Mouse (Mus musculus): ENCODE measurements around the gene Cfap97d1. TPM values are rescaled to one million over a fixed set of nuclear protein-coding genes. Genes with fewer than 3 reads are reported as not detected.

Gene Cfap97d1
- polyA plus RNA-seq, 1 experiment from 2014 or later: not detected

DNA sequence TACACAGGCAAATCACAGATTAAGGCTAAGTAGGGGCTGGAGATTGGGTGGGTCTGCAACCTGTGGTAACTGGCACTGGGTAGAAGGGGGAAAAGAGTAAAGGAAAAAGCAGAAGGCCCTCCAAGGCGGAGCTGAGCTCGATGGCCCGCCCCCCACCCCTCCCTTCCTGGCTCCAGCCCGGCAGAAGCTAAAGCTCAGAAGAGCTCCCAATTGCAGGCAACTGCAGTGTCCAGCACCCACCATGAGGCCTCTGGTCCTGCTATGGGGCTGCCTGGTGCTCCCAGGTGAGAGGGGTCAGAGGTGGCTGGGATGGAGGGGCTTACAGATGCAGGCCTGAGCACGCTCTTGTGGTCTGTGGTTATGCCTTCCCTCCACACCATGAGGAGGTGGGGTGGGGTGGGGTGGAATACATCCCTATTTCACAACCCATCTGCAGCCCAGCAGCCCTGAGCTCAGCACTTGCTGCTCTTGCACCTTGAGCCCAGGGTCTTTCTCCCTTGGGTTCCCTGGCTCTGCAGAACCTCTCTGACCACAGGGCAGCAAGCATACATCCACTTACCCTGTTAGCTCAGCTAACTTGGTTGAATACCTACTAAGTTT lies 57.4 kb downstream of the Cfap97d1 start, which contains the start of gene Cd300lg:
TSS of gene Cd300lg (plus strand) at position 160 of the 600 bp plus-strand sequence.
- ATAC-seq (ENCODE audit: low read depth): no peak

More for the DNA sequence above, 57.4 kb downstream of the Cfap97d1 start, which contains the start of gene Cd300lg:
- Histone ChIP-seq H3K27ac (ENCODE audit: low read depth, low read length) (no peak within 1 kb of the TSS), H3K27me3 (ENCODE audit: control insufficient read depth, insufficient read depth, low read length) (no peaks in the 10 kb centered on the region), H3K4me1 (ENCODE audit: control insufficient read depth, insufficient read depth, low read length) (no peaks in the 10 kb centered on the region), H3K9me3 (ENCODE audit: control insufficient read depth, low read length) (peaks cover 3% of the 10 kb centered on the region; the same call in 1 of the 2 replicates), H3K36me3 (ENCODE audit: control insufficient read depth, insufficient read depth, low read length) (no peaks in the 10 kb centered on the region), H3K4me3 (ENCODE audit: low read depth, low read length) (no peak within 1 kb of the TSS), H3K9ac (replicated peaks; ENCODE audit: low read depth, low read length) (no peak within 1 kb of the TSS), H3K4me2 (ENCODE audit: low read depth, low read length) (no peak within 1 kb of the TSS)
- 68% methylated on average over 5 of the region's 5 CpGs for WGBS

Other genes starting within 250 kb of the Cfap97d1 start
- gene Etv4, start 198.9 kb upstream of the Cfap97d1 start, polyA plus RNA-seq (2014; fragmentation: Nextera tagmentation; extraction: Ambion mirVana): 14.0 and 14.7 TPM in 2 replicates
- gene Meox1, start 89.9 kb upstream of the Cfap97d1 start, polyA plus RNA-seq (2014; fragmentation: Nextera tagmentation; extraction: Ambion mirVana): 0.37 and 0.73 TPM in 2 replicates
- not detected in 2 replicates for gene Sost, start 17.3 kb upstream of the Cfap97d1 start, polyA plus RNA-seq (2014; fragmentation: Nextera tagmentation; extraction: Ambion mirVana)
- 24.4 and 25.0 TPM in 2 replicates for gene Dusp3, start 2.7 kb downstream of the Cfap97d1 start, polyA plus RNA-seq (2014; fragmentation: Nextera tagmentation; extraction: Ambion mirVana)
- 57.0 and 57.3 TPM in 2 replicates for gene Mpp3, start 44.2 kb downstream of the Cfap97d1 start, polyA plus RNA-seq (2014; fragmentation: Nextera tagmentation; extraction: Ambion mirVana)
- gene Cd300lg, start 57.2 kb downstream of the Cfap97d1 start, polyA plus RNA-seq (2014; fragmentation: Nextera tagmentation; extraction: Ambion mirVana): 0.31 and 0.44 TPM in 2 replicates
- 25.4 and 25.7 TPM in 2 replicates for gene Mpp2, start 104.2 kb downstream of the Cfap97d1 start, polyA plus RNA-seq (2014; fragmentation: Nextera tagmentation; extraction: Ambion mirVana)
- not detected in 2 replicates for gene Ppy, start 117.0 kb downstream of the Cfap97d1 start, polyA plus RNA-seq (2014; fragmentation: Nextera tagmentation; extraction: Ambion mirVana)
- not detected in 2 replicates for gene Pyy, start 123.6 kb downstream of the Cfap97d1 start, polyA plus RNA-seq (2014; fragmentation: Nextera tagmentation; extraction: Ambion mirVana)
- gene Nags, start 161.2 kb downstream of the Cfap97d1 start, polyA plus RNA-seq (2014; fragmentation: Nextera tagmentation; extraction: Ambion mirVana): not detected in 2 replicates
- gene Tmem101, start 172.1 kb downstream of the Cfap97d1 start, polyA plus RNA-seq (2014; fragmentation: Nextera tagmentation; extraction: Ambion mirVana): 30.7 and 36.2 TPM in 2 replicates
- 74.4 and 77.5 TPM in 2 replicates for gene Lsm12, start 201.0 kb downstream of the Cfap97d1 start, polyA plus RNA-seq (2014; fragmentation: Nextera tagmentation; extraction: Ambion mirVana)
- gene G6pc3, start 205.3 kb downstream of the Cfap97d1 start, polyA plus RNA-seq (2014; fragmentation: Nextera tagmentation; extraction: Ambion mirVana): 32.5 and 42.5 TPM in 2 replicates
- 44.2 and 47.3 TPM in 2 replicates for gene Hdac5, start 245.9 kb downstream of the Cfap97d1 start, polyA plus RNA-seq (2014; fragmentation: Nextera tagmentation; extraction: Ambion mirVana)

Data from neural tube, embryonic 14.5 days (tissue).